Mouse (Mus musculus): ENCODE data around the gene Tas1r2. TPM values are rescaled to one million over a fixed set of nuclear protein-coding genes. Genes with fewer than 3 reads are reported as not detected.

The Tas1r2 gene
- polyA plus RNA-seq, 1 experiment: not detected

GRCm38 (mm10) chr4:139619765-139620164 is 33.6 kb upstream of the Tas1r2 start:
- Histone ChIP-seq H3K36me3 (ENCODE audit: control insufficient read depth) (peaks cover 1% of the 10 kb centered on the region; the same call in 1 of the 2 replicates), H3K27me3 (ENCODE audit: control insufficient read depth) (no peaks in the 10 kb centered on the region), H3K4me3 (replicated peaks) (no peak overlapping the region), H3K4me1 (ENCODE audit: control insufficient read depth) (peaks cover 53% of the 10 kb centered on the region), H3K9me3 (ENCODE audit: control insufficient read depth, low read length) (no peaks in the 10 kb centered on the region; the same call in 1 of the 2 replicates)
- no peak for TF ChIP-seq GATA1 (IDR thresholded peaks at IDR 0.05; ENCODE audit: low read length)
- no peak for TF ChIP-seq TAL1 (IDR thresholded peaks at IDR 0.05; ENCODE audit: low read length)

- Histone ChIP-seq H3K9me3 (ENCODE audit: control insufficient read depth, low read length) (no peaks in the 10 kb centered on the region), H3K4me1 (ENCODE audit: control insufficient read depth) (peaks cover 44% of the 10 kb centered on the region), H3K27me3 (ENCODE audit: control insufficient read depth) (no peaks in the 10 kb centered on the region), H3K36me3 (ENCODE audit: control insufficient read depth) (peaks cover 2% of the 10 kb centered on the region; the same call in 1 of the 2 replicates), H3K4me3 (replicated peaks) (peak within 1 kb of the TSS; percentile 71)
- peak; percentile 57; the same call in 2 of the 3 replicates for TF ChIP-seq TAL1 (IDR thresholded peaks at IDR 0.05; ENCODE audit: low read length)
- TF ChIP-seq GATA1 (IDR thresholded peaks at IDR 0.05; ENCODE audit: low read length): no peak
Measured at GRCm38 (mm10) chr4:139622373-139623282, 30.7 kb upstream of the Tas1r2 start, which contains the start of gene Aldh4a1. Aldh4a1 (plus strand) TSS chr4:139622866.

GRCm38 (mm10) chr4:139623434-139624115 is 29.8 kb upstream of the Tas1r2 start:
- Histone ChIP-seq H3K9me3 (ENCODE audit: control insufficient read depth, low read length) (no peaks in the 10 kb centered on the region), H3K27me3 (ENCODE audit: control insufficient read depth) (no peaks in the 10 kb centered on the region), H3K4me3 (replicated peaks) (peak overlapping the region; percentile 71), H3K36me3 (ENCODE audit: control insufficient read depth) (peaks cover 2% of the 10 kb centered on the region; the same call in 1 of the 2 replicates), H3K4me1 (ENCODE audit: control insufficient read depth) (peaks cover 44% of the 10 kb centered on the region)
- TF ChIP-seq GATA1 (IDR thresholded peaks at IDR 0.05; ENCODE audit: low read length) (no peak), TAL1 (IDR thresholded peaks at IDR 0.05; ENCODE audit: low read length) (no peak)

GRCm38 (mm10) chr4:139624116-139624489 is 29.2 kb upstream of the Tas1r2 start:
- TF ChIP-seq TAL1 (IDR thresholded peaks at IDR 0.05; ENCODE audit: low read length) (no peak), GATA1 (IDR thresholded peaks at IDR 0.05; ENCODE audit: low read length) (no peak)
- peak overlapping the region; percentile 71 for H3K4me3 ChIP-seq (replicated peaks)
- peaks cover 45% of the 10 kb centered on the region for H3K4me1 ChIP-seq (ENCODE audit: control insufficient read depth)
- H3K27me3 ChIP-seq (ENCODE audit: control insufficient read depth): no peaks in the 10 kb centered on the region
- peaks cover 2% of the 10 kb centered on the region; the same call in 1 of the 2 replicates for H3K36me3 ChIP-seq (ENCODE audit: control insufficient read depth)
- no peaks in the 10 kb centered on the region for H3K9me3 ChIP-seq (ENCODE audit: control insufficient read depth, low read length)

- peak overlapping the region; percentile 32 for H3K4me3 ChIP-seq (replicated peaks)
Measured at GRCm38 (mm10) chr4:139624706-139625105, 28.6 kb upstream of the Tas1r2 start.

GRCm38 (mm10) chr4:139627361-139627760 is 26.0 kb upstream of the Tas1r2 start:
- Histone ChIP-seq H3K27me3 (ENCODE audit: control insufficient read depth) (no peaks in the 10 kb centered on the region), H3K36me3 (ENCODE audit: control insufficient read depth) (peaks cover 2% of the 10 kb centered on the region; the same call in 1 of the 2 replicates), H3K4me1 (ENCODE audit: control insufficient read depth) (peaks cover 37% of the 10 kb centered on the region), H3K9me3 (ENCODE audit: control insufficient read depth, low read length) (no peaks in the 10 kb centered on the region), H3K4me3 (replicated peaks) (no peak overlapping the region)
- no peak for TF ChIP-seq TAL1 (IDR thresholded peaks at IDR 0.05; ENCODE audit: low read length)
- no peak for TF ChIP-seq GATA1 (IDR thresholded peaks at IDR 0.05; ENCODE audit: low read length)

More at GRCm38 (mm10) chr4:139624706-139625105, 28.6 kb upstream of the Tas1r2 start:
- TF ChIP-seq TAL1 (IDR thresholded peaks at IDR 0.05; ENCODE audit: low read length) (no peak), GATA1 (IDR thresholded peaks at IDR 0.05; ENCODE audit: low read length) (no peak)
- peaks cover 47% of the 10 kb centered on the region for H3K4me1 ChIP-seq (ENCODE audit: control insufficient read depth)
- H3K9me3 ChIP-seq (ENCODE audit: control insufficient read depth, low read length): no peaks in the 10 kb centered on the region
- H3K36me3 ChIP-seq (ENCODE audit: control insufficient read depth): peaks cover 2% of the 10 kb centered on the region; the same call in 1 of the 2 replicates
- H3K27me3 ChIP-seq (ENCODE audit: control insufficient read depth): no peaks in the 10 kb centered on the region

GRCm38 (mm10) chr4:139630171-139630570 is 23.2 kb upstream of the Tas1r2 start:
- H3K36me3 ChIP-seq (ENCODE audit: control insufficient read depth): peaks cover 7% of the 10 kb centered on the region; the same call in 1 of the 2 replicates
- H3K4me3 ChIP-seq (replicated peaks): no peak overlapping the region
- no peak for TF ChIP-seq GATA1 (IDR thresholded peaks at IDR 0.05; ENCODE audit: low read length)
- TF ChIP-seq TAL1 (IDR thresholded peaks at IDR 0.05; ENCODE audit: low read length): no peak
- H3K9me3 ChIP-seq (ENCODE audit: control insufficient read depth, low read length): no peaks in the 10 kb centered on the region
- H3K27me3 ChIP-seq (ENCODE audit: control insufficient read depth): no peaks in the 10 kb centered on the region
- H3K4me1 ChIP-seq (ENCODE audit: control insufficient read depth): peaks cover 13% of the 10 kb centered on the region

- H3K4me1 ChIP-seq (ENCODE audit: control insufficient read depth): peaks cover 7% of the 10 kb centered on the region; the same call in 1 of the 2 replicates
- H3K4me3 ChIP-seq (replicated peaks): no peak overlapping the region
- H3K9me3 ChIP-seq (ENCODE audit: control insufficient read depth, low read length): no peaks in the 10 kb centered on the region
- no peaks in the 10 kb centered on the region for H3K27me3 ChIP-seq (ENCODE audit: control insufficient read depth)
- TF ChIP-seq TAL1 (IDR thresholded peaks at IDR 0.05; ENCODE audit: low read length) (no peak), GATA1 (IDR thresholded peaks at IDR 0.05; ENCODE audit: low read length) (no peak)
- H3K36me3 ChIP-seq (ENCODE audit: control insufficient read depth): peaks cover 13% of the 10 kb centered on the region
Measured at GRCm38 (mm10) chr4:139631141-139631540, 22.2 kb upstream of the Tas1r2 start.
